Mouse (Mus musculus) adrenal gland, postnatal 36 days (tissue): Measurements from ENCODE around the gene Them7. TPM values are rescaled to one million over a fixed set of nuclear protein-coding genes. Genes with fewer than 3 reads are reported as not detected.

Experiments used
- DNase-seq, 2 experiments: peaks; one replicate each; pipeline ENCODE4 v3.0.0; 2021; ENCODE audit warnings: mixed read lengths in 1 of 2
- total RNA-seq, 2 experiments: library from RNA; stranded (reverse); gene quantifications; 2 replicates each; pipeline ENCODE4 v1.2.3; 2021

The Them7 gene
- total RNA-seq, 2 experiments from 2014 or later, result 0.43 to 0.66 TPM

DNA sequence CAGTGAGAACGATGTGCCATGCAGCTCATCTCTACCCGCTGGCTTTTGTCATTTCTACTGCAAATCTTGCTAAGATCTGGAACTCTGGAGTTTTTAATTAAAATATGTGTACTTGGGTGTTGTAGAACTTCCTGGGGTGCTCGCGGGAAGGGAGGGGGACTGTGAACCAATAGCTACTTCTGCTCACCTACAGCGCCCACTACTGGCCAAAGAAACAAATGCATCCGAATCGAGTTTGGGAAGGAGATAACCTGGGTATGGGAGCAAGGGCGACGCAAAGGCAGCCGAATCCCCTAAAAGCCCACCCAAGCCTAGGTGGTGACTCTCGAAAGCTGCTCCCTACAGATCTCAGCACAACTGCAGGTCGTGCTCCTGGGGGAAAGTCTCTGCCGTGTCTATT is 87.3 kb downstream of the Them7 start:
- DNase-seq, result no peak

DNA sequence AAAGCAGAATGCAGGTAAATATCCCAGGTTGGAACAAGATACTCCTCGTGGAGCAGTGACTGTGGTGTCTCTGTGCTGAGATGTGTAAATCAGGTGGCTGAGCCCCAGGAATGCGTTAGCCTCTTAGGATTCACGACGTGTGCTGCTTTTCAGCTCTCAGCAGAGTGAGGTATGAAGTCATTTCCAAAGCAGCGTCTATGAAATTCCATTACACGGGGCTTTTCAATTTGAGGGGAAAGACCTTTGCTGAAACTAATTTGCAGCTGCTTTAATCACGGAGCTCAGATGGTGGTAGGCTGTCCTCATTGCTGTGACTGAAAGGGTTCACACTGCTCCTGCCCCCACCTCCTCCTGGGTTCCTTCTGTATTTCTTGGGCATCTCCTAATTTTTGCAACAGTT is 87.9 kb downstream of the Them7 start:
- DNase-seq, result no peak

DNA sequence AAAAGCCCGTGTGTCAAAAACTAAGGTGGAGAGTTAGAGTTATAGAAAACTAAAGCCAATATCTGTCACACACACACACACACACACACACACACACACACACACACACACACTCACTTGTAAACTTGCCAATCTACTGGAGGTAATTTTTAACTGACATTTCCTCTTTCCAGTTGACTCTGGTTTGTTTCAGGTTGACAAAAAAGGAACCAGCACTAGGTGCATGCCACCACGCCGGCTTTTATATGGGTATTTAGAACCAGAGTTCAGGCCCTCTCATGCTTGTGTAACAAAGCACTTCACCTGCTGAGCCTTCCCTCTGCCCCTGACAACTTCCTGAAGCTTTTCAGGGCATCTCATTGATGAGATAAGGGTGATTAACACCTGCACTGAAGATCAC is 89.0 kb downstream of the Them7 start:
- no peak for DNase-seq

DNA sequence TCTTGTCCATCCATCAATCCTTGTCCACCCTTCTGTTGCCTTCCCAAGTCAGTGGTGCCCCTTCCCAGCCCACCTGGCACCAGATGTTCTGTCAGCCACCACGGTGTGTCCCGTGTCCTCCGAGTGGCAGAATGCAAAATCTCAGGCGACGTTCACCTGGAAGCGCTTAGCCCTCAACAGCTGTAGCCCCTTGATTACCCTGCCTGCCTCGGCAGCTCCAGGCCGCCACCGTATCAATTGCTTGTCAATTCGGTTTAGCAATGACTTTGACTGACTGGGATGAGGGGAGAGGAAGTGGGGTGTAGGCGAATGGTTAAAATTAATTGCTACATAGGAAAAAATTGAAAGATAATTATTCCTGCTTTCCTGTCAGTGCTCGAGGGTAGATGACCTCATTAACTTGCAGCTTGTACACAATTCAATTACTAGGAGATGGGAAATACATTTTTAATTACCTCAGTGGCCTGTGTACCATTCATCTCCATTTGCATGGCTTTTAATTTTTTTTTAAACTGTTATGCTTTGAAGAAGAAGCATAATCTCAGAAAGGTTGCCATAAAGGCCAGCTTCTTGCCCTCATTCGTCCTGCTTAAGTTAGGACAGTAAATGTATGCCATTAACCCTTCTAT is 93.5 kb downstream of the Them7 start:
- no peak for DNase-seq

DNA sequence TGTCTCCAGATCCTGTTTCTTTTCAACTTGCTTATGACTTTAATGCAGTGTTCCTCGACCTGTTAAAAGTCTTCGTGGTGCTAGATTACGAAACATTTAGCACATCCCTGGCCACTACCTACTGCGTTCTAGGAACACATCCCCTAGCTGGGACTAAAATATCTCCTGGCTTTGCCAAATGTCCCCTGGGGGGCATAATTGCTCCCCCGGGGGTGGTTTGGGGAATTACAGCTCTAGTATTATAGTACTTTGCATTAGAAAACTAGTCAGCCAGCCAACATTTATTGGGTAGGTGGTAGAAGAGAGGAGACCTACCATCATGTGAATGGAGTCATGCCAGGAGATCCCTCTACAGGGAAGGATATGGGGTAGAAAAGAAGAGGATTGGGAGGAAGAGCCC is 101.9 kb downstream of the Them7 start:
- no peak for DNase-seq

DNA sequence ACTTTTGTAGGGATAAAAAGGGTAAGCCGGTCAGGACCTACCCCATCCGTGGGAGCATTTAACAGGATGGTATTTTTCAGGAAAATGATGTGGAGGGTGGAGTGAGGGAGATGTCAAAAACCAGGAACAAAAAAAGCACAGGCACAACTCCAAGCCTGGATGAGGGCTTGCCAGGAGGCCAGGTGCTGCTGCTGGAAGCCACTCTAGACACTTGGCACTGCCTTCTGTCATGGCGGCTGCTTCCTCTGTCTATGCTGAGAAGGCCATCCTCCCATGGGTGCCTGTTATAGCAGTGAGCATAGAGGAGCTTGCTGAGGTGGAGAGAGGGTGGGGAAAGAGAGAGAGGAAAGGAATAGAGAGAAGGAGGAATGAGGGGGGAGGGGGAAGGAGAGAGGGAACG is 105.9 kb downstream of the Them7 start:
- DNase-seq, result no peak

DNA sequence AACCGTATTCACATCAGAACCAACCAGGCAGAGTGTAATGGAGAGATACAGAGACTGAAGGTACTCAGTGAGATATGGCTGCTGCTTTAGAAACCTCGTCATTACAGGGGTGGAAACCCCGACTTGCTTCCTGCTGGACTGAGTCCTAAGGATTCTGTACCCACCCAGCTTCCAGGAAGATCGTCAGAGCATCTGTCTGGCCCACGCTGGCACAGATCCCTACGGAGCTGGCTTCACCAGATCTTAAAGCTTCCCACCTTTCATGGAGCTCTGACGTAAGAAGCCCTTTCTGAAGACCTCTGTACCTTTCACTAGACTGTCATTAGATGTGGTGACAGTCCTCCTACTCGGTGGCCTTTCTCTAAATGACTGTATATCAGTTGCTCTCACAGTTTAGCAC is 109.0 kb downstream of the Them7 start:
- no peak for DNase-seq

DNA sequence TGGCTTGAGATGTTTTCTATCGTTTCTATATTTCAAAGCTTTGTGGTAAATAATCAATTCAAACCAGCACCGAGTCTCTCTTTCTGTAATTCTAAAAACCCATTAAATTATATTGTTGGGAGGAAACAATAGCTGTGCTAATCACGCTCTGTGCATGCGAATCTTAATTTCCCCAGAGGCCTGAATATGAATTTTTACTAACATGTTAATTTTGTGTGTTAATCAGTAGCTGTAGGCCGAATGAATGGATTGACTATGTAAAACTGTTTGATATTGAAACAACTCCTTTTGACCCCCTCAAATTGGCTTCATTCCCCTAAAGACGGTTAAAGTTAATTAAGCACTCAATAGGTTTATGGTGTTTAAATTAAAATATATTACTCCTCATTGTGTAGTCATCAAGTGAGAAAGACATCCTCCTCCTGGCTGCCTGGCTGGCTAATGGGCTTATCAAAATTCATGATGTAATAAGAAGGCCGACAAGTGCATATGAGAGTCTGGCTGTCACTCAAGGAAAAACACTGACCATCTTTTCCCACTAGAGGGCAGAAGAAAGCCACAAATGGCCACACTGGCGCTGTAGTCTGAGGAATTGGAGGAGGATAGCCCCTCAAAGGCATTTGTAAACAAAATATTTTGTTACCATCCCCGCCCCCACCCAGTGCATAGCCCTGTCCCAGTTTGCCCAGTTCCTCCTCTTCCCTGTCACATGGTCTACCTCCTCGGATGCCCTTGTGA is 110.0 kb downstream of the Them7 start:
- DNase-seq, result peak; percentile 10 to 34

DNA sequence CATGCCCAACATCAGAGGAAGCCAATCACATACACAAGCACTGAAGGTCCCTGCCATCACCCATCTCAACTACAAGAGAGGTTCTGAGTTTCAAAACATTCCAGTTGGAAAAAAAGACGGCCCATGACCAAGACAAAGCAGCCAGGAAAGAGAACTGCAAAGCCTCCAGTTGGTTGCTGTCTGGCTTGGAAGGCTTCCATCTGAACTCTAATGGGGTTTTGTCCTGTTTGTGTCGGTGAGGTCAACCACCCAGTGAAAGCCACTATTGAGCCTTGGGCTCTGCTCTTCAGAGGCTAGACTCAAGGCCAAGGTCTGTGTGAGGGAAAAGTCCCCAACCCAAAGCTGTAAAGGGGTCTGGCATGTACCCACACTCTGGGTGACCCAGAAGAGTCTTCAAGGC is 111.5 kb downstream of the Them7 start:
- DNase-seq, result no peak

DNA sequence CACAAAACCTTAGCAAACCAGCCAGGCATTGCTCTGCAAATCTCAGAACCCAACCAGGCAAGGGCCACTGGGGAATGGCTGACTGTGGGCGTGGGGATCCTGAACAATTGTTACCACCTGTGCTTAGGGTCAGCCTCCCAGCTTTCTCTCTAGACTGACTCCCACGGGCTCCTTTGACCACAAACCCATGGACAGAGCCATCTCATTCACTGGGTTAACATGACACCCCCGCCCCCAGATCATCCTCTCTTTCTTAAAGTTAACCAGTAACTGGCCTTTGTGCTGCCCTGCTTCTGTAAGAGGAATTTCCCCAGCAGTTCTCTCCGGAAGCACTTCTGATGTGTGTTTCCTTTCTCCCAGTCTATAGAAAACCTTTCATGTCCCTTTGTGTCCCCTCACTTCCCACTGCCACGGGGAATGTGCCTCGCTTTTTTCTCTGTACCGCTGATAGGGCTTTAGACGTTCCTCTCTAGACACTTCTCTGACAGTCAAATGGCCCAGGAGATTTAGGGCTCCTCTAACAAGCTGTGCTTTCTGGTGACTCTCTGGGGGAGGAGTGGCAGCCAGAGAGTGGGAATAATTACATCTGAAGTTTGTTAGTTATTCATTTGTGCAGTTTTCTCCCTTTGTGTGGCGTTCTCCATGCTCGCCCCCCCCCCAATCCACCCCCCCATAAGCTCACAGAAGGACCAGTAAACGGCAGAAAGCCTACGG is 112.4 kb downstream of the Them7 start:
- no peak for DNase-seq

DNA sequence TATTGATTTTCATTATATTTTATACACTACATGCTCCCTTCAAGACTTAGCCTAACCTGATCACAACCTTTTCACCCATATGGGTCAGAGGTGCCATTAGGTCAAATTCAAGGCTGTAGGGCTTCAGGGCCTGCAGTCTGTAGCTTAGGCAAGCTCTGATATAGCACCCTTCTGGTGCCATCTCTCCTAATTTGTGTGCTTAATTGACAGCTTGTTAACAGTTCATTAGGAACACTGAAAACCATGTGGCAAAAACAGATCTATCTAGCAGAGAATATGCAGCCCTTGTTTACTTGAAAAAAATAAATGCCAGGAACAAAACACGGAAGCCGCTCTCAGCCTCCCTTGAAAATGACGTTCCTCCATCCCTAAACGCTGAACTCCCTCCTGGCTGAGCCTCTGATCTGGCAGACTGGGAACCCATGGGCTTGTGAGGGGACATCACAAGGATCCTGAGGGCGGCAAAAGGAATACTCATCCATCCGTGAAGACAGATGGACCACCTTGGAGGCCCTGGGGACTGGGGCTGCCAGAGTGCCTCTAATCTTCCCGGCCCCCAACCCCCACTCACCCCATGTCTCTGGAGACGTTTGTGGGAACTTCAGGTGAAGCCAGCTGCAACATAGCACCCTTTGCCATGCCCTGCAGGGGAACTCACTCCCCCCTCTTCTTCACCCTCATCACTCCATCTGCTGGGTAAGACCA is 113.2 kb downstream of the Them7 start:
- DNase-seq, result no peak

DNA sequence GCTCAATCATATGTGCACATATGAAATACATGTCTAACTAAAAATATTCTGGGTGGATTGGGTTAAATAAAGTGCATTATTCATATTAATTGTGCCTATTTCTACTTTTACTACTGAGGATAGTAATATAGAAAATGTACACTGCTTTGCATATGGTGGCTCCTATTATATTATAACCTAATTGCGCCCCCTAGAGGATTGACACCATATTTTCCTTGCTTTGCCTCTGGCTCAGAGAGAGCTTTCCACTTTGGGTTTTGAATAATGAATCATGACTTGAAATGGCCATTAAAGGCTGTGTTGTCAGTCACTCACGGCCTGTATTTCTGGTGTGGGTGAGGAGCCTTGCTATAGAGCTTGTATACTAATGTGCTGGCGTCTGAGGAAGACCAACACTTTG is 115.9 kb downstream of the Them7 start:
- peak in 1 of 2 experiments; percentile 13 for DNase-seq

DNA sequence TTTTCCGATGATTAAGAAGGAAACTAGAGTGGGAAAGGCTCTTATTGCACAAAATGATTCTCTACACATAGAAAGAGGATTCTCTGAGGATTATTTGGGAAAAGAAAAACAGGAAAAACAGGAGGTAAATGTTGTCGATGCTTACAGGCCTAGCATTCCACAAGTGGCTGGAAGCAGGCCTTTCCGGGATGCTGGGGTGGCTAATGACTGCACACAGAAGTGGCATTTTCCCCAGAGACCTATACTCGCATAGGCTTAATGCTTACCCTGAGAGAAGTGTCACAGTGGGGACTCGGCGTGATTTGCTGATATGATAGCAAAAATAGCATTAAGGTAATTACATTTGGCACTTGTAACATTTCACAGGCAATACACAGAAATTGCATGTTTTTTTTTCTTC is 124.8 kb downstream of the Them7 start:
- no peak for DNase-seq

DNA sequence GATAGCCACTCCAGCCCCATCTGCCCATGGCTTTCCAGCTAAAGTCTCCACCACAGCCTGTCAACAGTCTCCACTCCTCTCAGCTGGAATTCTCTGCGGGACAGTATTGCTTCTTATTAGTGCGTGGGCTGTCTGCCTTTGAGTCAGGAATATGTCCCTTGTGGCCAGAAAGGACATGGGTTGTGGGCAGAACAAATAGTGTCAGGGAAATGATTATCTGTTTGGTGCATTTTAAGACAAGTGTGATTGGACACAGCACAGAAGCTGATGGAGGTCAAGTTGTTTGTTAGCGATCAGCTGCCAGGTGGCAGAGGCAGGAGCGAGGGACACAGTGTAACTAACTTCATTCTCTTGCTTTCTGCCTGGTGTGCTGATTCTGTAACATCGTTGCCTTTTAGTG is 132.7 kb downstream of the Them7 start:
- DNase-seq, result no peak

DNA sequence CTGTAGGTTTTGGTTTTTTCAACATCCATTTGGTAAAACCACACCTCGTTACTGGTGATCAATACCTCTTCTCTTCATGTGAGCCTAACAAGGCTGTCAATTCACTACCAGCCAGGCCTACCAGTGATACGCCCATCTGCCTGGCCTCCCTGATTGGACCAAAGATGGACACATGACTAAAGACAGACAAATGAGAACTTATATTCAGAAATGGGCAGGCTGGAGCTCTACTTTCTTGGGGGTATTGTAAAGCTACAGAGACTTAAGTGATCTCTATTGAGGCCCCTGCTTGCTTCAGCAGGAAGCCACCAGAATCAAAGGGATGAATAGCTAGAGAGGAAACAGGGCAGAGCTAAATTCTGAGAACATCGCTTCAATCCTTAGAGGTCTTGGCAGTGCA is 133.9 kb downstream of the Them7 start:
- DNase-seq, result no peak

DNA sequence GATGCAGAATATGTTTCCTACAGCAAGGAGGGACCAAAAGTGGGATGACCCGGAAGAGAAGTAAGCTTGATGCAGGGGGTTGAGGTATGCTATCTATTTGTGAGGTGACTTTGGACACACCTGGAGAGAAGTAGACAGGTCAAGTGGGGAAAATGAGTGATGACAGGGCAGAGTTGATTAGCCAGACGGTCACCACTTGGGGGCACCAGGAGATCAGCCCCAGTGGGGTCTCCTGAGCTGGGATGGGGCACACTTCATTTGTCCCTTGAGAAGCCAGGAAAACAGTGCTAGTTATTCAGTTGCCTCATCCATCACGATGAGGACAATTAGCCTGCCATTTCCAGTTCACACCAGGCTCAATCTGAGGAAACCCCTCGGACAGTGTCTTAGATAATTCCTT is 143.5 kb downstream of the Them7 start:
- peak; percentile 14 to 16 for DNase-seq

DNA sequence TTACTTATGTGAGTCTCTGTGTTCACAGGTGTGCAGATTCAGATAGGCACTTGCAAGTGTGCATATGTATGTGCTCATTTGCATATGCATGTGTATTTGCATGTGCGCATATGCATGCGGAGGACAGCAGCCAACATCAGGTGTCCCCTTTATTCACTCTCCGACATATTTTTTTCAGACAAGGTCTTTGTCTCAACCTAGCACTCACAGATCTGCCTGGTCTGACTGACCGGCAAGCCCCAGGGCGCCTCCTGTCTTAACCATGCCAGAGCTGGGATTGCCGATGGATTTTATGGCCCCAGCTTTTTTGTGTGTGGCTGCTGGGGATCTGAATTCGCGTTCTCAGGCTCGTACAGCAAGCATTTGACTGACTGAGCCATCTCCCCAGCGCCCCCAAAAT is 146.1 kb downstream of the Them7 start:
- no peak for DNase-seq

DNA sequence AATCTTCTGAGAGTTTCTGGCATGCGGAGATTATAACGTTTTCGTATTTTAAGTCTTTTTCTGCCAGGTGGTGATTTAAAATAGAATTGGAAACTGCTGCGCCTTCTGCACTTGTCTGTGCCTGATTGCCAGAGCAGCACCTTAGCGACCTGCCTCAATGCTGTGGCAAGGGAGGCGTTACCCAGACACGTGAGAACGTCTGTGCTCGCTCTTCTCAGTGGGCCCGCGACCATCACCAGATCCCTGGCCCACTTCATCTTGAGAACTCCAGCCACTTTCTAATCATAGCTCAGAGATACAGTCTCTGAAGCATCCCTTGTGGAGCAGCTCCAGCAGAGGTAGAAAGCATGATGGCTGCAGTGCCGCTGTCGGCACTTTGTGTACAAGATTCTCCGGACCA is 146.6 kb downstream of the Them7 start:
- no peak for DNase-seq

DNA sequence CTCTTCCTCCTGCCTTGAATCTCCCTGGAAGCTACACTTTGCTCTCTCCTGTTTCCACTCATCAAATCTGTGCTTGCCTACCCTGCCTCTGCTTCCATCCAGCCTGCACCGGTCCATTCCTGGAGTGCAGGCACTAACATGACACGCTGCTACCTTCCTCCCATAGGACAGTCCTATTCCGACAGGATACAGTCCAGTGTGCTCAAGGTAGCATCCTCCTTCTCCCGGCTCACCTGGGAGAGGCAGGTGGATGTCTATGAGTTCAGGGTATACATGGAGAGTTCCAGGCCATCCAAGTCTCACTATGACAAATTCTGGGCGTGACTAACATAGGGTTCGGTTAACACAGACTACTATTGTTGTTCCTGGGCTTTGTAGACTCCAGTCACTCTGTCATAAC is 148.0 kb downstream of the Them7 start:
- DNase-seq, result no peak

DNA sequence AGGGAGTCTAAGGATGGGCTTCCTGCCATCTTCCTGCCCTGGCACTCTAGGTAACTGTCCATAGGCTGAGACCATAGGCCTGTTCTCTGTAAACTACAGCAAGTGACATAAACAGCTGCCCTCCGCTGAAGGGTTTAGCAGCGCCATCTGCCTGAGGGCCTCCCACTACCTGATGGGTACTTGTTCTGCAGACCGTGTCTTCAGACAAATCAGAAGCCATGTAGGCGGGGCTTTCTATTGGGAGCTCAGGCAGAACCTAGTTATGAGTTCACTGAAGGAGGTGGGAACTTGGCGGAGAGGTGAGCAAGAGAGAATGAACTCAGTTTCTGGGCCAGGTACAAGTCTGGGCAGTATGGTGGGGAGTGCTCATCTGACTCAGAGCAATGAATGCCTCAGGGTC is 148.6 kb downstream of the Them7 start:
- no peak for DNase-seq

DNA sequence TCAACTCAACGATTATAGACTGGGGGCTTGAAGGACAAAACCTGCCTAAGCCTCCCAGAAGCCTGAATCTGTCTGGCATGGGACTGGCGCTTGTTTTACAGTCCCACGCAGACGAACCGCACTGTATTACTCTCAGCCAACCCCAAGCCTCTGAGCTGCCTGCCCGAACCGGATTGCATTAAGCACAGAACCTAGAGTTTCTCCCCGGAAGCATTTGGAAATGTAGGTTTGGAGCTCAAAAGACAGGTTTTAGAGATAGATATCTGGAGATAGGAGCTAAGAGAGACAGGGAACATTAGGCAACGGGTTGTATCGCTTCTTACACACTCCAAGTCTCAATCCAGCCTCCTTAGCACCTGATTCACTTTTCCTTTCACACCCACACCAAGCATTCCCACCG is 149.5 kb downstream of the Them7 start:
- no peak for DNase-seq

DNA sequence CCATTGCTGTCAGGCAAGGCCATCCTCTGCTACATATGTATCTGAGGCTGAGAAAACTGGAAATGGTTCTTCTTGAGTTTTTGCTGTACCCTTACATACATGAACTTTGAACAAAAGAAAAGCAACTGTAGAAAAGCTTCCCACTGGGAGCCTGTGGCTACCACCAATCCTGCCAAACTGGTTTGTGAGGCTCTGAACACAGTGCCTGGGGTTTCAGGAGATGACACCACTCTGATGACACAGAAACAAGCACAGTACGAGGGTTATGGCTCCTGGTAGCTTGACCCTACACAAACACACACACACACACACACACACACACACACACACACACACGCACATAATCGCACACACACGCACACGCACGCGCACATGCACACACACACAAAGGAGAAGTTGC is 151.1 kb downstream of the Them7 start:
- DNase-seq, result no peak

DNA sequence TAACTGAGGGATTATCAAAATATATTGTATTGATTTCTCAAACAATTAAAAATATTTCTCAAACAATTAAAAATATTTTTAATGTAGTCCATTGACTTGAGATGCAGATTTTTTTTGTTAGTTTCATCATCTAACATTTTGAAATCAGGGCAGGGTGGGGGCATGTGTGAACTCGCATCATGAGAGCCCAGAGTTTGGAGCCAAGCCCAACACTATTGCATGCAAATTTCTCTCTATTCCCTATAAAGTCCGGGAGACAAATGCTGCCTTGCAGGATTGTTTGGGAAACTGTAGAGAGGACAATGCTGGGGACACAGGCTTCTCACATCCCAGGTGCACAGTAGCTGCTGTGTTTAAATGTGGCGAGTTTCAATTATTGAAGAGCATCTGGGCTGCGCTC is 151.6 kb downstream of the Them7 start:
- no peak for DNase-seq
